Mouse (Mus musculus) bone marrow, adult 2 months (tissue): ENCODE data around the gene Galp. TPM values are rescaled to one million over a fixed set of nuclear protein-coding genes. Genes with fewer than 3 reads are reported as not detected.
"Not testable (repeated sequence)": the region's sequence is repeated elsewhere in the genome, so short reads cannot be mapped to it uniquely, and the experiment has no call there.

Experiments
- H3K27ac ChIP-seq: fragments of 200-500 bp; 2 replicates; pipeline ENCODE4 v1.5.1; 2012; ENCODE audit warnings: low read depth, mild to moderate bottlenecking, control low read depth, inconsistent platforms, low read length; ENCODE audit not compliant: control insufficient read depth, poor library complexity, insufficient read depth
- H3K4me1 ChIP-seq: fragments of 200-500 bp; 2 replicates; pipeline ENCODE4 v1.6.1; 2011; ENCODE audit warnings: low read length; ENCODE audit not compliant: control insufficient read depth, insufficient read depth
- H3K4me3 ChIP-seq: fragments of 200-500 bp; replicated peaks from 2 replicates; pipeline ENCODE3; 2011; ENCODE audit warnings: mild to moderate bottlenecking, low read depth, low read length, control low read depth; ENCODE audit not compliant: control insufficient read depth
- CTCF ChIP-seq: fragments of 200-500 bp; IDR thresholded peaks from 2 replicates; pipeline ENCODE4 v1.5.1; 2011; ENCODE audit warnings: low read length, control low read depth; ENCODE audit not compliant: control insufficient read depth, insufficient read depth
- POLR2A ChIP-seq: fragments of 200-500 bp; IDR thresholded peaks from 2 replicates; pipeline ENCODE4 v1.6.1; 2011; ENCODE audit warnings: low read depth, mild to moderate bottlenecking, control low read depth, low read length, borderline replicate concordance; ENCODE audit not compliant: control insufficient read depth
- WGBS: fragments of 180-500 bp; shearing (Covaris S2); methylation state at CpG from one replicate; pipeline ENCODE4 v1.1.7; 2018; 5-methylcytosine and 5-hydroxymethylcytosine counted together
- polyA plus RNA-seq: library from polyadenylated mRNA; stranded (reverse); fragments of >200 nt; gene quantifications from 2 replicates; pipeline ENCODE4 v1.2.4, GENCODE M21; 2011; ENCODE audit warnings: low replicate concordance; ENCODE audit not compliant: missing spikeins, insufficient read depth, insufficient read length

Galp gene
- polyA plus RNA-seq, 1 experiment = not detected

DNA sequence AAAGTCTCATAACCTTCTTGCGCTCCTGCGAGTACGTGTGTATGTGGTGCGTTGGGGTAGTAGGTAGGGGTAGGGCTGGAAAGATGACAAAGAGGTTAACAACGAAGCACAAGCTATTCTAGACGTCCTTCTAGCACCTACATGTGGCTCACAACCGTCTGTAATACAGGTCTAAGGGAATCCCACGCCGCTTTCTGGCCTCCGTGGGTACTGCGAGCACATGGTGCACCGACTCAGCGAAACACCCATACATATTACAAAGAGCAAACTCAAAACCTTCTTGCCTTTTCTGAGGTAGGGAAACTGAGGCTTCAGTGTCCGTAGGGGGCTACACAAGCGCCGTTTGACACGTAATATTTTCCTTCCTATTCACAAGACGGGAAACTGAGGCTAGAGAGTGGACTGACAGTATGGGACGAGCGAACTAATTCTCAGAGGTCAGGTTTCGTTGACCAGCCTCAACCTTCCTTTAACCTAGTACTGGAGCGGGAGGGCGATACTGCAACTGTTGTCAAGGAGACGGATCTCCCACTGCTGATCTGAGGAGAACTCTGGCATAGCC, 25.4 kb upstream of the Galp start:
- H3K4me3 ChIP-seq = peak overlapping the region; percentile 84
- peaks cover 2% of the 10 kb centered on the region; the same call in 1 of the 2 replicates for H3K4me1 ChIP-seq
- H3K27ac ChIP-seq = peak overlapping the region; percentile 1; the same call in 1 of the 2 replicates
- TF ChIP-seq POLR2A = no peak
- peak; percentile 26; the same call in 1 of the 2 replicates for TF ChIP-seq CTCF
- WGBS = under 1% methylated on average over 24 of the region's 24 CpGs

DNA sequence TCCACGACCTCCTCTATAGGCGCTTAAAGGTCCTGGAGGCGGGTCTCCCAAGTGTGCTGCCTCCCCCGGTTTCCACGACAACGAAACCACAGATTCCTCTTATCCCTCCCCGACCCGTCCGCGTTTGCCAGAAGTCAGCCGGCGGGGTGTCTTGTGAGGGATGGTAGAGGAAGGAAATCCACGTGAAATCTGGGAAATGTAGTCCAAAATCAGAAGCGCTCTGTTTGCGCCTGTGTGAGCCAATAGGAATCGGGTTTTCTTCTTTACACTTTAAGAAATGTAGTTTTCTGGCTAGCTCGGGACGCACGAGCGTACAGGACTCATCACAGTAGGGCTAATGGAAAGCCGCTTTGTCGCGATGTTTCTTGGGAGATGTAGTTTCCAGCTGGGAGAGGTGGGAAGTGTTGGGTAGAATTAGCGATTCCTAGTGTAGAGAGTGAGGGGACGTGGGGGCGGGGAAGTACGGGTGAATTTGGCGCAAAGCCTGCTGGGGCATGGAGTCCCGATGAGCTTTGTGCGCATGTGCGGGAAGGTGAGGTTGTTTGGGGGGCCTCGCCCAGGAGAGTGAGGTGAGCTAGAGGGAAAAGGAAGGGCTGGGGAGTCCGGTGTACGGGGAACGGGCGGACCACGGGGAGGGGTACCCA, 24.8 kb upstream of the Galp start, which contains the start of gene Zfp444:
Zfp444 (plus strand) TSS at position 221 of the 644 bp plus-strand sequence.
- Histone ChIP-seq H3K4me3 (peak within 1 kb of the TSS; percentile 84), H3K4me1 (peaks cover 2% of the 10 kb centered on the region; the same call in 1 of the 2 replicates), H3K27ac (peak within 1 kb of the TSS; percentile 1)
- under 1% methylated on average over 37 of the region's 37 CpGs for WGBS
- TF ChIP-seq POLR2A = 0 out of 2 replicates have a peak, but pooled peaks have one; percentile 26
- no peak for TF ChIP-seq CTCF

DNA sequence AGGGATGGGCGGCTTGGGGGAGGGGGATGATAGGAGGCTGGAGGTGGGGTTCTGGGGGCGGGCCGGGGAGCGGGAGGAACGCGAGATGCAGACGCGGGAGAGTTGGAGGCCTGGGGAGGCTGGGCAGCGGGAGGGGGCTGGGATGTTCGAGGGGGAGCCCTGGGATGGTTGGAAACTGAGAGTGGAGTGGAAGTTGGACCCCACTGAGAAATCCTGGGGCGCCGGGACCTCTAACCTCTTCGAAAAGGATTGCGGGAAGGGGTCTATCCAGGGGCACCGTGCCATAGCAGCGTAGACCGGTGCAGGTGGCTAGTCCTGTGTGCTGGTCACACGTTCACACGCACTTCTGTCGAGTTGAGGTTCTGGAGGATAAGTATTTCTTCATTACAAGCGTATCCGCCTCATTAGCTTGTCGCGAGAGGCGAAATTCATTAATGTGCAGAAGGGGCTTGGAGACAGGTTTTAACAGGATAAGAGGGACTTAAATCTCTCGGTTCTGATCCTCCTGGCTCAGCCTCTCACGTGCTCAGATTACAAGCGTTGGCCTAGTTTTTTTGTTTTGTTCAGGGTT, 24.1 kb upstream of the Galp start:
- TF ChIP-seq CTCF (no peak), POLR2A (no peak)
- 3% methylated on average over 28 of the region's 28 CpGs for WGBS
- H3K4me3 ChIP-seq = peak overlapping the region; percentile 84
- peak overlapping the region; percentile 1; the same call in 1 of the 2 replicates for H3K27ac ChIP-seq
- H3K4me1 ChIP-seq = peaks cover 2% of the 10 kb centered on the region; the same call in 1 of the 2 replicates

DNA sequence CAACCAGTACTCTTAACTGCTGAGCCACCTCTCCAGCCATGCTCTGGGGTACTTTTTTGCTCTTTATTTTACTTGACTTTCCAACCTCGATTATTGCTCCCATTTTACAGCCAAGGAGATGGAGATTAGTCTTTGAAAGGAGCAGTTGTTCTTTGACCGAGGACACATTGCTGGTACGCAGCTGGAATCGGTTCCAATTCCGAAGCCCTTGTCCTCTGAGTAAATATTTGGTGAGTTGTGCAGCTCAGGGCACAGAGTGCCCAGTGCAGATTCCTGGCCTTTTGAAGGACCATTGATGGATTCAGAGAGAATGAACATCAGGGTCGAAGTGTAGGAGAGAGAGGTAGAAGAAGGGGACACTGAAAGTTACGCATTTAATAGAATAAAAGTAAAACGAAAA, 23.0 kb upstream of the Galp start:
- Histone ChIP-seq H3K4me3 (no peak overlapping the region), H3K4me1 (peaks cover 2% of the 10 kb centered on the region; the same call in 1 of the 2 replicates), H3K27ac (no peak overlapping the region)
- TF ChIP-seq CTCF (no peak), POLR2A (no peak)
- 85% methylated on average over 8 of the region's 8 CpGs for WGBS

DNA sequence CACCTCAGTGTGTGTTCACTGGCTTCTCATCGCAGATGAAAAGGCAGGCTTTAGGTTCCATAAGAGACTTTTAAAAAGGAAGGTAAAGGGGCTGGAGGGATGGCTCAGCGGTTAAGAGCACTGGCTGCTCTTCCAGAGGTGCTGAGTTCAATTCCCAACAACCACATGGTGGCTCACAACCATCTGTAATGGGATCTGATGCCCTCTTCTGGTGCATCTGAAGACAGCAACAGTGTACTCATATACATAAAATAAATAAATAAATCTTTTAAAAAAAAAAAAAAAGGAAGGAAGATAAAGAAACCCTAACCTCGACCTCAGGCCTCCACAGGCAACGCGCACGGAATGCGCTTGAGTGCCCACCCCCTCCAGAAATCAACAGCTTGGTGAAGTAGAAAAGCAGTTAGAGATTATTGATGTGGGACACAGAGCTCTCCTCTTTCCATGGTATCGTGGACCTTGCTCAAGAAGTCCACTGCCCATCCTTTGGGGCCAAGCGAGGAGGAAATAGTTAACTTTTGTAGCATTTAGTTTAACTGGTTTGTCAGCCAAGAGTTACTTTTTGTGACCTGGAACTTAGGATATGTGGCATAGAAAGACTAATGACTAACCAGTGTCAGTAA, 22.4 kb upstream of the Galp start:
- 27% methylated on average over 9 of the region's 9 CpGs for WGBS
- not testable (repeated sequence) for H3K27ac ChIP-seq, H3K4me1 ChIP-seq, H3K4me3 ChIP-seq

DNA sequence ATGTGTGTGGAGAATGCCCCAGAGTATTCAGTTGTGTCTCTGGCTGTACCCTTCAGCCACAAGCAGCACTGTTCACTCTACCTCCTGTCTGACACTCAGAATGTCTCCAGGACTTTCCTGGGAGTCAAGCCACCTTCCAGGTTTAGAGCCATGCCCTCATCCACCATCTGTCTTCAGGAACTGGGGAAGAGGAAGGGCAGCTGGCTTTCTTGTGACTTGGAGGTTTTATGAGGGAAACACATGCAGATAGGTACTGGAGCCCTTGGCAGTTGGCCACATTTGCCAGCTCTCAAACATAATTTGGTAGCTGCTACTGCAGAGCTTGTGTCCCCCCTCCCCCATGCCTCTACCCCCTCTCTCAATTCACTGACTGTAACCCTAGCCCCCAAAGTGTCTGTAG, 17.9 kb upstream of the Galp start:
- Histone ChIP-seq H3K4me1 (no peaks in the 10 kb centered on the region; the same call in 1 of the 2 replicates), H3K27ac (no peak overlapping the region), H3K4me3 (no peak overlapping the region)
- TF ChIP-seq CTCF (no peak), POLR2A (no peak)

DNA sequence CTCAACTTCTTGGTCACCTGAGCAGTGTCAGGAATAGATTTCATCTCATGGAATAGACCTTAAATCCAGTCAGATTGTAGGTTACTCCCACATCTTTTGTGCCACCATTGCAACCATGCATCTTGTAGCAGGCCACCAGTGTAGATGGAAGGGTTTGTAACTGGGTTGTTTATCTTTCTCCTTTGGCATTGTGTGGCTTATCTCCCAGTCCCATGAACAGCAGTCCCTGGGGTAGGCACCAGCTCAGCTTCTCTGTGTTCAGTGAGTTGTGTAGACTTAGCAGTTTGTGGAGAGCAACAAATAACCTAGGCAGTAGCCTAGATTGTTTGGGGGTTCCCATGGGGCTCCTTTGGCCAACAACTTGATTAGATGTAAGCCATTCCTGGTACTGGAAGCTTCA, 14.0 kb upstream of the Galp start:
- TF ChIP-seq POLR2A (no peak), CTCF (no peak)
- Histone ChIP-seq H3K4me1 (no peaks in the 10 kb centered on the region), H3K4me3 (no peak overlapping the region), H3K27ac (no peak overlapping the region)

DNA sequence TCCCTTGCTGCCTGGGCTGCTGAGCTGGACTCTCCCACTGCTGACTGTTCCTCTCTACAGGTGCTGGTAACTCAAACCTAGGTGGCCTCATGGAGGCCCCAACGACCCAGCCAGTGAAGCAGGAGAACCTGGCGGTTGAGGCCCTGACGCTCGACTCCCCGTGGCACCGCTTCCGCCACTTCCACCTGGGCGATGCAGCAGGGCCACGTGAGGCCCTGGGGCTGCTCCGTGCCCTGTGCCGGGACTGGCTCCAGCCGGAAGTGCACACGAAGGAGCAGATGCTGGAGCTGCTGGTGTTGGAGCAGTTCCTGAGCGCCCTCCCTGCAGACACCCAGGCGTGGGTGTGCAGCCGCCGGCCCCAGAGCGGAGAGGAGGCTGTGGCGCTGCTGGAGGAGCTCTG, 13.1 kb upstream of the Galp start:
- WGBS = 93% methylated on average over 19 of the region's 19 CpGs
- H3K27ac ChIP-seq = no peak overlapping the region
- no peak for TF ChIP-seq CTCF
- TF ChIP-seq POLR2A = no peak
- no peak overlapping the region for H3K4me3 ChIP-seq
- no peaks in the 10 kb centered on the region for H3K4me1 ChIP-seq

DNA sequence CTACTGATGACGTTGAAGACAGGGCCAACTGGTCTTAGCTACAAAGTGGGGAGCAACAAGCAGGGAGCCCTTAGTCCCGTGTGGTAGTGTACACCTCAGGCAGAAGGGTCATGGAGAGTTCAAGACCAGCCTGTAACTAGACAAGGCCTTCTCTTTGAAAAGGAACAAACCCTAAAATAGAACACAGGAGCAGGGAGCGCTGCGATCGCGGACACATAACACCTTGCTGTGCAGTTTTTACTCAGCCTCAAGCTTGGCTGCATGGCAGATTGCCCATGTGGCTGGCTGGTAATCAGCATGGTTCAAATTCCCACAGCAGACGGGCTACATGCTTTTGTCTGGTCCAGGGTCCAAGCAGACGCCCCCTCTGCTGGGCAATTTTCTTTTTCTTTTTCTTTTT, 12.4 kb upstream of the Galp start:
- H3K27ac ChIP-seq = no peak overlapping the region
- H3K4me1 ChIP-seq = no peaks in the 10 kb centered on the region
- TF ChIP-seq CTCF (no peak), POLR2A (no peak)
- WGBS = 85% methylated on average over 8 of the region's 8 CpGs
- H3K4me3 ChIP-seq = no peak overlapping the region
